Mouse (Mus musculus) lung, postnatal 25 days (tissue): ENCODE results near the gene Tpcn2.

Experiments used
- DNase-seq: peaks from one replicate; pipeline ENCODE4 v3.0.0; 2022; ENCODE audit warnings: low spot score

Tpcn2 gene

GRCm38 (mm10) chr7:145242851-145243712 is 40.7 kb downstream of the Tpcn2 start:
- DNase-seq = peak; percentile 86

- DNase-seq = no peak
These were observed 41.8 kb downstream of the Tpcn2 start for GRCm38 (mm10) chr7:145242028-145242427.

- no peak for DNase-seq
These were observed 42.9 kb downstream of the Tpcn2 start for GRCm38 (mm10) chr7:145240929-145241328.

- DNase-seq = peak; percentile 36
These were observed 43.9 kb downstream of the Tpcn2 start for GRCm38 (mm10) chr7:145239736-145240505.

GRCm38 (mm10) chr7:145239145-145239544 is 44.7 kb downstream of the Tpcn2 start:
- peak; percentile 22 for DNase-seq

GRCm38 (mm10) chr7:145234841-145235790 is 48.7 kb downstream of the Tpcn2 start:
- no peak for DNase-seq

- DNase-seq = peak; percentile 57
These were observed 52.2 kb downstream of the Tpcn2 start for GRCm38 (mm10) chr7:145231659-145232058.

- DNase-seq = no peak
These were observed 57.2 kb downstream of the Tpcn2 start for GRCm38 (mm10) chr7:145226641-145227040.

GRCm38 (mm10) chr7:145225626-145226025 is 58.2 kb downstream of the Tpcn2 start:
- no peak for DNase-seq

GRCm38 (mm10) chr7:145221841-145222689 is 61.7 kb downstream of the Tpcn2 start:
- DNase-seq = peak; percentile 83

GRCm38 (mm10) chr7:145221346-145221745 is 62.5 kb downstream of the Tpcn2 start:
- DNase-seq = no peak

GRCm38 (mm10) chr7:145219420-145219831 is 64.4 kb downstream of the Tpcn2 start:
- DNase-seq = no peak

- no peak for DNase-seq
These were observed 67.2 kb downstream of the Tpcn2 start for GRCm38 (mm10) chr7:145216591-145216990.

- DNase-seq = no peak
These were observed 68.3 kb downstream of the Tpcn2 start for GRCm38 (mm10) chr7:145215476-145215875.

- DNase-seq = no peak
These were observed 71.8 kb downstream of the Tpcn2 start for GRCm38 (mm10) chr7:145211680-145212659.

- no peak for DNase-seq
These were observed 73.2 kb downstream of the Tpcn2 start for GRCm38 (mm10) chr7:145210477-145211070.

- DNase-seq = peak; percentile 40
These were observed 75.8 kb downstream of the Tpcn2 start, which contains the start of gene 1810010D01Rik for GRCm38 (mm10) chr7:145208006-145208405. Gene 1810010D01Rik, minus strand, starts transcription at chr7:145208119.

GRCm38 (mm10) chr7:145206801-145207200 is 77.0 kb downstream of the Tpcn2 start:
- DNase-seq = no peak

- DNase-seq = peak; percentile 64
These were observed 77.7 kb downstream of the Tpcn2 start for GRCm38 (mm10) chr7:145206056-145206610.
